In the genomic region with DNA sequence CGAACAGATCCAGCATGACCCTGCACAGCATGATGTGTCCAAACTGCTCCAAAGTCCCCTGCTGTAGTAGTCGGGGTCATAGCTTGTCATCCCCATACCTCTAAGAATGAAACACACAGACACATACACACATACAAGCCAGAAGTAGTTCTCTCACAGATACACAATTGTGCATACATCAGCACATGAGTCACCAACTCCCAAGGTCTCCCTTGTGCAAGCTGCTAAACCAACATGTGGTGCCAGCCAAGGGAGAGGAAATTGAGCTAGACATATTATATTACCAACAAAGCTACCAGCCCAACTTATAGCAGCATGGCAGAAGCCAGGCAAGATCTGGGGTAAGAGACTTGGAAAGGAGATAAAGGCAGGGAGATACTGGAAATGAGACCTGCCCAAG, we compare ENCODE assay signal across 9 mouse cellular contexts.
"Had no signal": no experiment of that assay in that cellular context is flagged by ENCODE, and none has a peak within 500 bp of the region (broad histone marks: within the 10 kb centered on the region; RNA-seq: fewer than 3 reads in every experiment).

No protein-coding gene starts in this region.

- DNase-seq: kidney, postnatal 25 days; lung, embryonic 14.5 days; lung, postnatal 10 days; lung, postnatal 4 days; midbrain, embryonic 14.5 days; right cerebral cortex, postnatal 4 days; spleen, adult 18-20 months; thymus, adult 18-20 months; thymus, postnatal 14 days had no signal
